Mouse (Mus musculus): ENCODE results near the gene Gm10226. TPM values are rescaled to one million over a fixed set of nuclear protein-coding genes. Genes with fewer than 3 reads are reported as not detected.
"Not testable (repeated sequence)": the region's sequence is repeated elsewhere in the genome, so short reads cannot be mapped to it uniquely, and the experiment has no call there.

The Gm10226 gene
- 10.7 and 14.2 TPM in 2 replicates for polyA plus RNA-seq (2016; fragmentation: Nextera tagmentation; extraction: Ambion mirVana)

GRCm38 (mm10) chr17:21691560-21691959 is at the start of gene Gm10226:
Gm10226 (plus strand) TSS chr17:21691860.
- Histone ChIP-seq H3K4me3 (no peak within 1 kb of the TSS), H3K9me3 (replicated peaks) (no peaks in the 10 kb centered on the region), H3K4me1 (no peaks in the 10 kb centered on the region), H3K27me3 (ENCODE audit: low read depth, poor library complexity, severe bottlenecking) (no peaks in the 10 kb centered on the region), H3K27ac (replicated peaks) (no peak within 1 kb of the TSS), H3K36me3 (peaks cover 58% of the 10 kb centered on the region)
- 87% methylated on average over 3 of the region's 3 CpGs for WGBS
- no peak for DNase-seq (ENCODE audit: low spot score)

DNA sequence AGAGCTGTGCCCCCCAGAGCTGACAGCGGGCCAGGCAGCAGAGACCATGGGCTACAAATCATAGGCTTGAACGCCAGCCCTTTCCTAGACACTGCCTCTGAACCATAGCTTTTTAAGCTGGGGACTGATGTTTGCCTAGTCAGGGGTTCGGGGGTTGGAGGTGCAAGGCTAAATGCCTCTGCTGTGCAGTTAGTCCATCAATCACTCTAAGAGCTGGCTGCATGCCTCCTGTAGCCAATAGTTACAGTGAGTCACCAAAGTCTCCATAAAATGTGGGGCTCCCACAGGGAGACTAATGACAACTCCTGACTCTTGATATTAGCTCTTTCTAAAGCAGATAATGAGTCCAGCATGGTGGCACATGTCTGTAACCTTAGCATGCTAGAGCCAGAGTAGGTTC is 42.9 kb upstream of the Gm10226 start:
- Histone ChIP-seq H3K4me1 (peaks cover 4% of the 10 kb centered on the region), H3K36me3 (no peaks in the 10 kb centered on the region), H3K27ac (replicated peaks) (no peak overlapping the region), H3K9me3 (replicated peaks) (0 out of 2 replicates have a peak, but pooled peaks cover 4% of the 10 kb centered on the region), H3K4me3 (no peak overlapping the region), H3K27me3 (ENCODE audit: low read depth, poor library complexity, severe bottlenecking) (no peaks in the 10 kb centered on the region)
- DNase-seq (ENCODE audit: low spot score), result no peak
- 83% methylated on average over 3 of the region's 3 CpGs for WGBS

- H3K27me3 ChIP-seq (ENCODE audit: low read depth, poor library complexity, severe bottlenecking), result no peaks in the 10 kb centered on the region
- H3K9me3 ChIP-seq (replicated peaks), result 0 out of 2 replicates have a peak, but pooled peaks cover 4% of the 10 kb centered on the region
- peaks cover 4% of the 10 kb centered on the region for H3K4me1 ChIP-seq
- H3K36me3 ChIP-seq, result no peaks in the 10 kb centered on the region
- peak overlapping the region; percentile 79 for H3K27ac ChIP-seq (replicated peaks)
- H3K4me3 ChIP-seq, result peak overlapping the region; percentile 56
- no peak for DNase-seq (ENCODE audit: low spot score)
- 30% methylated on average over 2 of the region's 2 CpGs for WGBS
Measured at GRCm38 (mm10) chr17:21649936-21650335, 41.7 kb upstream of the Gm10226 start.

GRCm38 (mm10) chr17:21650364-21650907 is 41.2 kb upstream of the Gm10226 start, which contains the start of gene Zfp983:
Zfp983 (plus strand) TSS chr17:21650624.
- peak; percentile 81 for DNase-seq (ENCODE audit: low spot score)
- Histone ChIP-seq H3K4me3 (peak within 1 kb of the TSS; percentile 56), H3K27ac (replicated peaks) (peak within 1 kb of the TSS; percentile 79)
- not testable (repeated sequence) for H3K27me3 ChIP-seq (ENCODE audit: low read depth, poor library complexity, severe bottlenecking); H3K36me3 ChIP-seq; H3K9me3 ChIP-seq (replicated peaks); H3K4me1 ChIP-seq
- under 1% methylated on average over 17 of the region's 17 CpGs for WGBS

- H3K4me1 ChIP-seq; H3K4me3 ChIP-seq; H3K9me3 ChIP-seq (replicated peaks); H3K27me3 ChIP-seq (ENCODE audit: low read depth, poor library complexity, severe bottlenecking); H3K27ac ChIP-seq (replicated peaks); H3K36me3 ChIP-seq; DNase-seq (ENCODE audit: low spot score): not testable (repeated sequence)
- 15% methylated on average over 1 of the region's 1 CpGs for WGBS
Measured at GRCm38 (mm10) chr17:21678826-21679225, 12.8 kb upstream of the Gm10226 start.

GRCm38 (mm10) chr17:21679273-21680018 is 12.2 kb upstream of the Gm10226 start:
- Histone ChIP-seq H3K4me3 (peak overlapping the region; percentile 55), H3K36me3 (peaks cover 3% of the 10 kb centered on the region), H3K4me1 (peaks cover 3% of the 10 kb centered on the region; the same call in 1 of the 2 replicates), H3K27me3 (ENCODE audit: low read depth, poor library complexity, severe bottlenecking) (no peaks in the 10 kb centered on the region), H3K27ac (replicated peaks) (peak overlapping the region; percentile 76), H3K9me3 (replicated peaks) (no peaks in the 10 kb centered on the region)
- WGBS, result 5% methylated on average over 9 of the region's 9 CpGs
- DNase-seq (ENCODE audit: low spot score), result peak; percentile 82

- not testable (repeated sequence) for H3K4me1 ChIP-seq; H3K9me3 ChIP-seq (replicated peaks); H3K27me3 ChIP-seq (ENCODE audit: low read depth, poor library complexity, severe bottlenecking); DNase-seq (ENCODE audit: low spot score); H3K36me3 ChIP-seq
- Histone ChIP-seq H3K4me3 (peak overlapping the region; percentile 55), H3K27ac (replicated peaks) (peak overlapping the region; percentile 76)
- WGBS, result under 1% methylated on average over 10 of the region's 10 CpGs
Measured at GRCm38 (mm10) chr17:21680019-21680376, 11.7 kb upstream of the Gm10226 start.

DNA sequence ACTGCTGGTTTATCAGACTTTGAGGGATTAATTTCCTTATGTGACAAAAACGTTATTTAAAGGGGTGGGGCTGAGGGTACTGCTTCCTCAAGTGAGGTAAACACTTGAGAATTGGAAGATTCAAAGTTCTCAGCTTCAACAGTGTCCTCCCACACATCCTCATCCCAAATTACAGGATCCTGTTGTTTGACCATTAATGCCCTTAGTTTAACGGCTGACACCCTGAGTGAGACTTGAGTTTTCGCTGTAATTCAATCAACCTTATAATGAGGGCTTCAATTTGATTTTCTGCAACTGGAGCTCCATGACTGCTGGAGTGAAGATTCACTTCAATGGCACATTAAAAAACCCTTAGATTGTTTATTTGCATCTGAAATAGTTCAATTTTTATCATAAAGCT is 1.7 kb downstream of the Gm10226 start:
- no peak overlapping the region for H3K27ac ChIP-seq (replicated peaks)
- no peaks in the 10 kb centered on the region for H3K9me3 ChIP-seq (replicated peaks)
- H3K36me3 ChIP-seq, result peaks cover 50% of the 10 kb centered on the region
- no peak overlapping the region for H3K4me3 ChIP-seq
- DNase-seq (ENCODE audit: low spot score), result no peak
- 83% methylated on average over 3 of the region's 3 CpGs for WGBS
- no peaks in the 10 kb centered on the region for H3K27me3 ChIP-seq (ENCODE audit: low read depth, poor library complexity, severe bottlenecking)
- H3K4me1 ChIP-seq, result no peaks in the 10 kb centered on the region

DNA sequence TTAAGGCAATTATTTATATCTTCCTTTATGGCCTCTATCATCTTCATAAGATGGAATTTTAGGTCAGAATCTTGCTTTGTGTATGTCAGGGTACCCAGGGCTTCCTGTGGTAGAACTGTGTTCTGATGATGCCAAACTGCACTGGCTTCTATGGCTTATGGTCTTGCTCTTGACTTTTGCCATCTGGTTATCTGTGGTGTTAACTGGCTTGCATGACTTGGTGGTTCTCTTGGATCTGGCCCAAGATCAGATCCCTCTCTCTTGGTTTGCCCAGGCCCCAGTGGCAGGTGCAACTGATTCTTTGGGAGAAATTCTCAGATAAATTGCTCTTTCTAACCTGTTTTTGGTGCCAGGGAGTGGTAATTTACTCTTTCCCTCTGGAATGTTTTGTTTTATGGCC is 4.4 kb downstream of the Gm10226 start:
- DNase-seq (ENCODE audit: low spot score), result no peak
- Histone ChIP-seq H3K27ac (replicated peaks) (no peak overlapping the region), H3K9me3 (replicated peaks) (no peaks in the 10 kb centered on the region), H3K27me3 (ENCODE audit: low read depth, poor library complexity, severe bottlenecking) (no peaks in the 10 kb centered on the region), H3K4me1 (no peaks in the 10 kb centered on the region), H3K4me3 (no peak overlapping the region), H3K36me3 (peaks cover 23% of the 10 kb centered on the region)

DNA sequence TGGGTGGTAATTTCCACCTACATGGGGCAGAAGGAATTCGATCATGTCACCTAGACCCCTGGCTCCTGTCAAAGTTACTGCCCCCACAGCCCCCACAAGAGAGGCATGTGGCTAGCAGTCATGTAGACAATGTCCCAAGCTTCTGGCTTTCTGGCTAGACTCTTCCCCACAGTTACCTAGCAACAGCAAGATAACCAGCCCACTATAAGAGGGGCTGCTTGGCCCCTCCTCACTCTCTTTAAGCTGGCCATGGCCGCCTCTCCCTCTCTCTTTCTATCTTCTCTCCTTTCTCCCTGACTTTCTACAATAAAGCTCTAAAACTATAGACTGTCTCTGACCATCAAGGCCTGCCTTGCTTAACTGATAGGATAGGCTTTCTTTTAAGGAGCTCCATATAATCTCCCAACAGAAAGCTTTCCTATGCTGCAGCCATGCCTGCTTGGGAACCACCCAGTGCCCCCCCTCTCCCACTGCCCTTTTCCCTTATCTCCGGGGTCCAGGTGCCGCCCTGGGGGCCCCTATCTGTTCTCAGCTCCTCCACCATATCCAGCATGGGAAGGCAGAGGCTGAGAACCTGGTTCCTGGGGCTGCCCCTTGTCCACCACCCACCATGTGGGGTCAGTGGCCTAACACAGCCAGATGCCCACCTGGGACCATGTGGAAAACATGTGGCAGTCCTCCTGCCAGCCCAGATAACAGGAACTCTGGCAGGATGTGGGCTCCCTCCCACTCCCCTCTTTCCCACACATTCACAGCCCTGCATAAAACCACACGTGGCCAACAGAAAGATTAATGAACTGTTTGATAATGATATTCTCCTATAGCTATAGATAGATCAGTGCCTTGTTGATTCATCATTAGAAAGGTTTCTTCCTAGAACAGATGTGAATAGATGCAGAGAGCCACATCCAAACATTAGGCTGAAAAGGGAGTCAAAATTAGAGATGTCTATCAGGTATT is 10.9 kb downstream of the Gm10226 start:
- no peaks in the 10 kb centered on the region for H3K36me3 ChIP-seq
- no peak for DNase-seq (ENCODE audit: low spot score)
- H3K27me3 ChIP-seq (ENCODE audit: low read depth, poor library complexity, severe bottlenecking), result no peaks in the 10 kb centered on the region
- no peak overlapping the region; the same call in 1 of the 2 replicates for H3K27ac ChIP-seq (replicated peaks)
- H3K9me3 ChIP-seq (replicated peaks), result no peaks in the 10 kb centered on the region
- 56% methylated on average over 5 of the region's 5 CpGs for WGBS
- no peak overlapping the region for H3K4me3 ChIP-seq
- peaks cover 7% of the 10 kb centered on the region; the same call in 1 of the 2 replicates for H3K4me1 ChIP-seq

- peaks cover 10% of the 10 kb centered on the region for H3K4me1 ChIP-seq
- no peaks in the 10 kb centered on the region for H3K36me3 ChIP-seq
- no peak overlapping the region for H3K4me3 ChIP-seq
- no peak overlapping the region for H3K27ac ChIP-seq (replicated peaks)
- H3K27me3 ChIP-seq (ENCODE audit: low read depth, poor library complexity, severe bottlenecking), result no peaks in the 10 kb centered on the region
- WGBS, result 87% methylated on average over 1 of the region's 1 CpGs
- H3K9me3 ChIP-seq (replicated peaks), result no peaks in the 10 kb centered on the region
- no peak for DNase-seq (ENCODE audit: low spot score)
Measured at GRCm38 (mm10) chr17:21703414-21703813, 11.8 kb downstream of the Gm10226 start.

- H3K36me3 ChIP-seq, result peaks cover 25% of the 10 kb centered on the region
- DNase-seq (ENCODE audit: low spot score), result peak; percentile 87
- peaks cover 15% of the 10 kb centered on the region for H3K4me1 ChIP-seq
- peak within 1 kb of the TSS; percentile 93 for H3K27ac ChIP-seq (replicated peaks)
- no peaks in the 10 kb centered on the region for H3K27me3 ChIP-seq (ENCODE audit: low read depth, poor library complexity, severe bottlenecking)
- no peaks in the 10 kb centered on the region for H3K9me3 ChIP-seq (replicated peaks)
- 5% methylated on average over 26 of the region's 26 CpGs for WGBS
- H3K4me3 ChIP-seq, result peak within 1 kb of the TSS; percentile 70
Measured at GRCm38 (mm10) chr17:21707343-21707996, 15.8 kb downstream of the Gm10226 start, which contains the start of gene Zfp760. Zfp760 (plus strand) TSS chr17:21707741.

All from midbrain, embryonic 10.5 days (tissue).